Mouse (Mus musculus) frontal cortex, postnatal 25 days (tissue): Measurements from ENCODE around the gene Ehbp1.

ENCODE experiments used
- DNase-seq, 2 experiments: peaks; one replicate each; pipeline ENCODE4 v3.0.0; 2022; ENCODE audit warnings: low spot score in 2 of 2

Ehbp1 gene

DNA sequence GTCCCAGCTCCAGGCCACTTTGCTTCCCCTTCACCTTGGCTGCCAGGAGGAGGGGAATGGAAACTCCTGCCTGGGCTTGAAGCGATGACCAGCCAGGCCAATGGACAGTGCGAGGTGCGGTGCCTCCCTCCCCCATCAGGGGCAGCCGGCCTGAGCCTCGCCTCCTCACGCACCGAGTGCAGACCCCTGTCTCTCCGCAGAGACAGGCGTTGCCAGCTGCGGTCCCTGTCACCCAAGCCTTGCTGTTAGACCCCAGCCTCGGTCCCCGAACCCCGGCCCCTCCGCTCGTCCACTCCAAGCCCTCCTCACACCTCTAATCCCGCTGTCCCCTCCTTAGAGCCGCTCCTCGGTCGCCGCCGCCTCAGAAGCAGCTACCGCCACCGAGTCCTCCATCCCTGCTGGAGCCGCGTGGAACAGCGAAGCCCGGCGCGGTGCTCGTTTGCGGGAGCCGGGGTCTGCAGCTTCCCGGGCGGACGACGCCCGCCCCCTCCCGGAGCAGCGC is 55.7 kb downstream of the Ehbp1 start:
- peak; percentile 22 to 24 for DNase-seq

DNA sequence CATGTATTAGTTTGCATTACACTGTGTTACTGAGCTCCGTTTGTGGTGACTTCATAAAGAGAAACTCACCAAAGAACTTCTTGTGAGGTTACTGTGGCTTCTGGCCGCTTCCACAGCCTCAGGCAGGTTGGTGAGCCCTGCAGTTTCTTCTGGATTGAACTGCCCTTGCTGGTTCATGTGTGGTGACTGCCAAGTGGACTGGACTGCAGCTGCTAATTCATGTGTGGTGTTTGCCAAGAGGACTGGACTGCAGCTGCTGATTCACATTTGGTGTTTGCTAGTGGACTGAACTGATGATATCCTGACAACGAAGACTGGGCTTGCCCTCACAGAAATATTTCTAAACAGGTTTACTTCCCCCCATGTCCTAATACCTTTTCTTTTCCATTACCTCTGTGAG is 65.4 kb downstream of the Ehbp1 start:
- DNase-seq: no peak

DNA sequence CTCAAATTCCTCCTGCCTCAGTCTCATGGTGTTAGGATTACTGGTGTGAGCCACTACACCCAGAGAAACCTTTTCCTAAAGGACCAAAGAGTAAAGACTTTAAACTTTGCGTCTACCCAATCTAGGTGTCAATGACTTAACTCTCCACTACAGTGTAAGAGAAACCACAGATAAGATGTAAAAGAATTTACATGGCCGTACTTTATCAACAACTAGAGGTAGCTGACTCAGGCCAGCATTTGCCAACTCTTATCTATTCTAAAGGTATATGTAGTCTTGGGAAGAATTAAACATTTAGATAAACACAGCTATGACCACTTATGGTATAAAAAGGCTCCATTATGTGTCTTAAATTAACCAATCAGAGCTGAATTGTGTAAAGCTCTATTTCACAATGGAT is 67.9 kb downstream of the Ehbp1 start:
- no peak for DNase-seq

DNA sequence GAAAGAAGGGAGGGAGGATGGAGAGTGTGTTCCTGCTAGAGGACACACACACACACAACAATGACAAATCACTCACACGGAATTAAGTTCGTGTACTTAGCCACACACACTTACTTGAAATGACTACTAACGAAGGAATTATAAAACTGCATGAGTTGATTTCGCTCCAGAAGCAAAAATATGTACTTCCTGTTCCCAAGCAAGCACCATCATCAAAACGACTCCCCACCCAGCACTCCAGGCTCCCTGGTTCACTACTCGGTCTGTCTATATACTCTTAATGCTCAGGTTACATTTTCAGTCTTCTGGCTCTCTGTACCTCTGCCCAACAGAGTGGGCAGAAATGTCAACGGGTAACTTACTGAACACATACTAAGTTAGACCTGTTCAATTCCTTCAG is 68.7 kb downstream of the Ehbp1 start:
- DNase-seq: no peak

DNA sequence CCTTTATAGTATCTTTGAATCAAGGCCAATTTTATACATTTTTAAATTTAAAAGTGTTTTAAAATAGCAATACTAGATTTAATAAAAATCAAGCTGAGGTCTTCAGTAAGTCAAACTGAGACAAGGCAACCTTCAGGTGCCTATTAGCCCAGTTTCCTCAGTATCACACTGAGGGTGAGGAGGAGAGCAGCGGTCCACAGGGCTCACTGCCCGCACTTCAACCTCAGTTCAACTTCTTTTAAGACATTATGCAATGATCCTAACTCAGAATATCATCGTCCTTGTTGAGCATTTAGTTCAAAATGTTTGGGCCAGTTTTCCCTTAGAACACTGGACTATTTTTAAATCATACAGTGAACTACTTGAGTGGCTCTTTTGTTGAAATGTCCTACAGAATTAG is 70.2 kb downstream of the Ehbp1 start:
- DNase-seq: no peak

DNA sequence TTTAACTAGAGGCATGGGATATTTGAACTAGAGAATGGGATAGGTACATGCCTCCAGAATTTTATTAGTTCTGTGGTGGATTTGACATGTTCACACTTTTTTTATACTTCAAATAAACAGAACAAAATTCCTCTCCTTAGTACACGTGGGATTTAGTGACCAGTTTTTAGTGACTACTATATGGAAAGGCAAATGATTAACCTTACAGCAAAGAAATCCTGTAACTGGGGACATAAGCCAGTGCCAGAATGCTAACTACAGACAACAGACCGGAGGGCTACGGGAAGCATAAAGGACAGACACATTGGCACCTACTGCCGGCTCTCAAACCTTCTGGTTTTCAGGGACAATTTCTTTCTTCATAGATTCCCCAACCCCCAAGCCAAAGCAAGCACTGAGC is 72.4 kb downstream of the Ehbp1 start:
- no peak for DNase-seq

DNA sequence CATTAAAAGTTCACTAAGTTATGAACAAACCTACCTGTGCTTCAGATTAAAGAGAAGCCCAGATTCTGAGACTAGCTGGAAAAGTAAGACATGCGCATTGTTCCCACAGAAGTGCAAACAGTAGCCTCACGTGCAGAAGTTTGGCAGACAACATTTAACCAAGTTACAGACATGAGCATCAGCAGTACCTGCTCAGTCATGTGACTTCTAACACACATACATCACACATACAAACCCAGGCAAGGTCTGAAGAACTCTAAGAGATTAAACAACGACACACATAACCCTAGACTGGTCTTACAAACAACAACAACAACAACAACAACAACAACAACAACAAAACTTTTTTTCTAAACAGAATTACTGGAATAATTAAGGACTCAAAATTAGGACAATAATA is 72.9 kb downstream of the Ehbp1 start:
- no peak for DNase-seq

DNA sequence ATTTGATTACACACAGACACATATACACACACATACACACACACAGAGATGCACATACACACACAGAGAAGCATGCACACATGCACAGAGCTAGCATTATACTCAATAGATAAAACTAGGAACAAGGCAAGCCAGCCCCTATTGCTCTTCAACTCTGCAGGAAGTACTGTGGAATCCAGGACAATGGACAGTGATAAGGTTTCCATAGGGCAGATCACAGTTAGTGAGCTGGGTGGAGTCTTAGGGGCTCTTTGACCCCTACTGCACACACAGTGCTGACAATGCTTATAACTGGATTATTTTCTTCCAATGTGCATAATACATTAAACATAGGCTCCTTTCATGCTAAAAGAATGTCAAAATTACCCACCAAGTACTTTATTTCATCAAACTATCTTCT is 75.1 kb downstream of the Ehbp1 start:
- DNase-seq: no peak

DNA sequence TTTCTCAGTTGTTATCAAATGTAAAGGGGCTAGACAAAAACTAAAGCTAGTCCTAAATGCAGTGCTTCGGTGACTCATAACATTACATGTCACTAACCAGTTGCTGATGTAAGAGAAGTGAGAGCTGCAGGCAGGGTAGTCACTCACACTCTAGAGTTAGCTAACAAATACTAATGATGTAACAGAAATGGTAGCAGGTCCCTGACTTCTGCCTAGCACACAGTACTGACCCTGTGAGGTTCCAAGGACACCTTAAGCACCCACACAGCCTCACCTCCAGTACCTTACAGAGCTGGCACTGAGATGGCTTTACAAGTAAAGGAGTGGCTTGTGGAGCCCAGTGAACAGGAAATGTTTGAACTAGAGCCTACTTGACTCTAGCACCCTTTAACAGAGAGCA is 86.7 kb downstream of the Ehbp1 start:
- no peak for DNase-seq

DNA sequence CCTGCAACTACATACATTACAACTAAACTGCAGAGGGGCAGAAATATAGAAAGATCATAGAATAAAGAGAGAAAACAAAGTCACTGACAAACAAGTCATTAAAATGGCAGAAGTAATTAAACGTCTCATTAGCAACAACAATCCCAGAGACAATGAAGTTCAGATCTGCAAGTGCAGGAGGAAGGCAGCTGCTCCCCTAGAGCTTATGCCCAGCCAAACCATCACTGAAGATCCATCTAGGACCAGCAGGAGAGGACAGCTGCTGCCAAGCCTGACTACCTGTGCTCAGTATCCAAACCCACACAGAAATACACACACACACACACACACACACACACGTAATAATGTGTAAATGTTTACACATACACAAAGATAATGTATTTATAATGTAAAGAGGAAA is 92.7 kb downstream of the Ehbp1 start:
- no peak for DNase-seq

DNA sequence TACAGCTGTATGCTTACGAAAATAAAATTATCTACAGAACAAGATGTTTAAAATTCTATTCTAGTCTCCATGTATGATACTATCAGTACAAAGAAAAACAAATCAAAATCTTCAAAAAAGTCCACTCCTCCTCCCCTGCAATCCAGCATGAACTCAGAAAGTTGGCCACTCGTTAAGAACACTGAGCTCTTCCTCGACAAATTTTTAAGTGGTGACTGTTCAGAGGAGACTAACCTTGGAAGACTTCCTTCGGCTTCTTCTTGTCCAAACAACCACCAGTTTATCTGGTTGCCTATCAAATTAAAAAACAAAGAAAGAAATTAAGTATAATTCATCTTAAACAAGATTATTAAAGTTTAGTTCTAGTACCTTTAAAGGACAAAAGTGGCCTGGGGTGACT is 94.4 kb downstream of the Ehbp1 start:
- DNase-seq: no peak

DNA sequence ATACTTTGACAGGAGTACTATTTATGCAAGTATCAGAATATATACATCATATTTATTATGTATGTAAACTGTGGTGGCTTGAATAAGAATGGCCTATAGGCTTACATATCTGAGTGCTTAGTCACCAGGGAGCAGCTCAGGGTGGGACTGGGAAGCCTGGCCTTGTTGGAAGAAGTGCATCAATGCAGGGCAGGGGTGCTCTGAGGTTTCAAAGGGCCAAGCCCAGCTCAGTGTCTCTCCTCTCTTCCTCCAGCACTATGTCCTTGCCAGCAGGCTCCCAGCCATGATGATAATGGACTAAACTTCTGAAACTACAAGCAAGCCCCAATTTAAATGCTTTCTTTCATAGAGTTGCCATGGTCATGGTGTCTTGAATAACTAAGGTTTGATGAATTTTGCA is 95.0 kb downstream of the Ehbp1 start:
- DNase-seq: no peak

DNA sequence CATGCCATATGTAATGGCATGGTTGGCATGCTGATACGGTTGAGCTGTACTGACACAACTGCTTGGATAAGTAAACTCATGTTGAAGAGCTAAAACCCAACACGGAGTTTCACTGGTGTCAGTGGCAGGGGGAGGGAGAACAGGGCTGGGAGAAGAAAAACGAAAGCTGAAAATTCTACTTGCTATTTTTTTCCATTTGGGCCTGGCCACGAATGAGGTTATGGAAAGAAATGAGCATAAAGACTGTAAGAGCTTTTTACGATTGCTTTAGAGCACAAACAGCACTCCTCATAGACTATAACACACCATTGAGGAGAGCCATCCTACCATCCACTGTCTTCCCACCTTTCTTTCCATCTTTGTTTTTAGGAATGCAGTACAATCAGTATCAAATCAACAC is 106.5 kb downstream of the Ehbp1 start:
- no peak for DNase-seq

DNA sequence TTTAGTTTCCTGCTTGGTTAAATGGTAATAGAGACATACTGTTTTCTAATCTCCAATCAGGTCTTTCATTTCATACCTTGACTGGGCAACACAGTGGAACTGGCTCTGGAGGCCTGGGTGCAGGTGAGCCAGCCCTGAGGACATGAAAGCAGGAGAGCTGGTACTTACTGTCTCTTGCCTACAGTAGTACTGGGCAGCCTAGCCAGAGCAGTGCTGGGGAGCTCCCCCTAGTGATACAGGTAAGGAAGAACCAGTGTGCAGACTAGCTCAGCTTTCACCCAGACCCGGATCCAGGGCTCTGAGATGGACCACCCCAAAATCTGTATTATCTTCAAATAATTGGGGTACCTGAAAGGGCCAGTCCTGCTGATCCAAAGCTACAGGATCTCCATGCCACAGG is 107.4 kb downstream of the Ehbp1 start:
- DNase-seq: no peak

DNA sequence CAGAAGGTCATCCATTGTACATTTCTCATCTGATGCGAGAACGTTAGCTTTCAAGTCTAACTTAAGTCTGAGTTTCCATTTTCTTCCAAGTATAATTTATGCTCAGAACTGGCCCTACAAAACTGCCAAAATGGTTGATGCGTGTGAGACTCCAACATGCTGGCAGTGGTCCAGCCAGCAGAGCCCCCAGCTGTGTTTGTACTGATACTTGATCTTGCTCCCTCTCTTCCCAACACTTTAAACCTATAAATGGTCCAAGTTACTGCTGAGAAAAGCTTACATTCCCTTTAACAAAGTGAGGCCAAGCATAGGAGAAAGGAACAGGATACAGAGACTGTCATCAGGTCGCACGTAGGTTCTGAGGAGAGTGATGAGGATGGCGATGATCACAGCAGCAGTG is 111.2 kb downstream of the Ehbp1 start:
- DNase-seq: no peak

DNA sequence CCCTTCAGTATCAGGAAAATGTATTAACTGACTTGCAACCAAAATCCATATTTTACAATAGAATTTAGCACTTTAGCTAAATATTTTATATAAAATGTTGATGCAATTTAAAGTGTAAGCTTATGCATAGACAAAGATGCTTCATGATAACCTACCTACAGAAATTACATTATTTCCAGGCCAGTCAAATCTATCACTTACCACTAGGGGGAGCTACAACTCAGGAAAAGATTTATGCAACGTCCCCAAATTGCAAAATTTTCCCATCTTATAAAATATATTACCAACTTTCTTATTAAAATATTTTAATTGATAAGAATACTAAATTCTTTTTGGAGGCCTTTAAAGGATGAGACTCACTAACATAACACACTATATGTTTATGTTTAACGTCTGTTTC is 116.5 kb downstream of the Ehbp1 start:
- no peak for DNase-seq

DNA sequence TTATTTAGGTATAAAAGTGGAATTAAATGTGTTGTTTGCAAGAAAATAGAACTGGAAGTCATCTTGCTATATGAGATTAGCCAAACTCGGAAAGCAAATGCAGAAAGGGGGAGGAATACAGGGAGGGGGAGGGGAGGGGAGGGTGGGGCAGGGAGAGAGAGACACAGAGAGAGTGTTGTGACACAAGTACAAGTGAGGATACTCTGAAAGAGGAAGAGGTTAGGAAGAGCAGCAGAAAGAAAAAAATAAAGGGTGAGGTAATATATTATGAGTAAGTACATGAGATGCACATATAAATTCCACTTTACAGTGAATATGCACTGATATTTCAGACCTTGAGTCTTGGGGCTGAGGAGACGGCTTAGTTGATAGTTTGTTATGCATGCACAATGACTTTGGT is 123.9 kb downstream of the Ehbp1 start:
- DNase-seq: no peak

DNA sequence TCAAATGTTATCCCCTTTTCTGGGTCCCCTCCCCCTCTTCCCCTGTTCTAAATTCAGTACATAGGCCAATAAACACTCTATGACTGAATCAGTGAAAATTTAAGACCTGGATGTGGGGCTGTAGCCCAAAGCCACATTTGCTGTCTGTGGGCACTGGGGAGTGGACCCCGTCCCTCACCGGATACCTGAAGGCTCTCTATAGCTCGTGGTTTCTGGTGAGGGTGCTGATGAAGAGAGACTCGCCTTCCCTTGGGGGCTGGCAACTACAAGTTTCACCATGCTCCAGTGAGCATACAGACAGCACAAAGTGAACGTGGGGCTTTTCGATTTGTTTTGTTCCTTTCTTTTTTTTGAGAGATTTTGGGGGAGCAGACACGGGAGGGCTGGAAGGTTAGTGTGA is 125.2 kb downstream of the Ehbp1 start:
- DNase-seq: no peak

DNA sequence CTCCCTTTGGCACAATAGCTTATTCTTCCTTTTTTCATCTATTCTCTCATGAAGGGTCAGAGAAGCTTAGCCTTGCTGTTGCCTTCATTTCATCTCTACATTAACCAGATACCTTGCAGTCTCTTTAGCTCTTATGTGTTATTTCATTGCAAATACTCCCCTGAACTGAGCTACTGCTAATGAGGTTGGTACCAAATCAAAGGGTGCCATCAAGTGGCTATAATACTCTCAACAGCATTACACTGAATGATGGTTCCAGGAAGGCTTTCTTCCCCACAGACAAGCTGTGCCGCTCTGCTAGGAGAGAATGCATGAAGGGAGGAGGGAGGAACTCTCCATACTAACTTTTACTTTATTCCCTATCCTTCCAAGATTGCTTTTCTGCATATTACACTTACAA is 135.5 kb downstream of the Ehbp1 start:
- DNase-seq: no peak

DNA sequence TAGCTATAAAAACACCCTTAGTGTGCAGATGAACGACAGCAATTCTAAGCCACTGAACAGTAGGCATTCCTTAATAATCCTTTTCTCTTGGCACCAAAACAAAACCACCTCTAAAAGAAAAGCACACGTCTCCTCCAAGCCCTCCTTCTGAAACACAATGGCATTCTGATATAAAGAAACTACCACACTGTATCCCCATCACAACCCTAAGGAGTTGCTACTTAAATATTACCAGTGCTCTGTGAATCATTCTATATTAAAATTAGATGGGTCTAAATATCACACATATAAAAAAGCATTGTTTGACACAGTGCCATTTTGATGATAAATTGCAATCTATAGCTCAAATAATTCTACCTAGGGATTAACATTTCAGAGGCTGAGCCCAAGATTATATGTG is 135.9 kb downstream of the Ehbp1 start:
- no peak for DNase-seq

DNA sequence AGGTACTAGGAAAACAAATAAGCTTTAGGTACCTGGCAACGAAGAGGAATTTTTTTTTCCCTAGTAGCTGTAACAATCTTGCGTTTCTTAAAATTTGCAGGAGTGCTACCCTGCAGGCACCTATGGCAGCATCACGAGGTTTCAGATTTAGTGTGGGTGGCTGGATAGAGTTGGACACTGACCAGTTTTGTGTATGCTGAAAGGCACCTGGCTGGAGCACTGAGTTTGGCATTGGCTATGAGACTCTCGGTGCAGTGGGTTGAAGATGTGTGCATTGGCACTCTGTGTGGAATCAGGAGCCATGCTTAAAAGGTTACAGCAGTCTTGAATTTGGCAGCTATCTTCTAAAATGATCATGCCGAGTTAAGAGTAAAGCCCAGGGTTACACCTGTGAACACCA is 138.7 kb downstream of the Ehbp1 start:
- no peak for DNase-seq

DNA sequence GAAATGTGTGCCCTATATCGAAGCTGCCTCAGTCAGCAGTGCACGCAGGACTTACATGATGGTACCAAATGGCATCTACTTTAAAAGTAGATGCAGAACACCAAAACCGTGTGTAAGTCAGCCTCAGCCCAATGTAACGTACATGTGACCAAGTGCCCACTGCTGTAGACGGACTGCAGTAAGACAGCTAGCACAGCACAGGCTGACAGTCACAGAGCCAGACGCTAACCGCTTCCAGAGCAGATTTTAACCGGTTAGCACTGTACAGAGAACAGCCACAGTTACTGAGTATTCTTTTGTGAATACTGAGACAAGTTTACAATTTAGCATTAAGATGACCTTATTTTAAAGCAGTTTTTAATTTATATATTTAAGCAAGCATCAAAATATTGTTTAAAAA is 141.0 kb downstream of the Ehbp1 start:
- no peak for DNase-seq

DNA sequence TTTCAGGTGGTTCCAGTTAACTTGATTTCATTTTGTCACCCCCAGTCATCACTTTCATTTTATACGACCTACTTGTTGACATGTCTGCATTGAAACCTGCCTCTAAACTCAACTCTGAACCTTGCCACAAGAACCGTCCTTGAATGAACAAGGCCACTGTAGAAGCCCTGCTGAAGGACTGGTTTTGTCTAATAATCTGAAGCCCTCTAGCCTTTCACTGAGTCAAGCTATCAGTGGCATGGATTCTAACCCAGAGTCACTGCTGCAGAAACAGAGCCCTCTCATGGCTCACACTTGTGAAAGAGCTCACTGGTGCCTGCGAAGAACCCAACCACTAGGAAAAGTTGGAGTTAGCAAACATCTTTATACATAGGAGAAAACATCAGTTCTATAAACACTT is 142.2 kb downstream of the Ehbp1 start:
- no peak for DNase-seq

DNA sequence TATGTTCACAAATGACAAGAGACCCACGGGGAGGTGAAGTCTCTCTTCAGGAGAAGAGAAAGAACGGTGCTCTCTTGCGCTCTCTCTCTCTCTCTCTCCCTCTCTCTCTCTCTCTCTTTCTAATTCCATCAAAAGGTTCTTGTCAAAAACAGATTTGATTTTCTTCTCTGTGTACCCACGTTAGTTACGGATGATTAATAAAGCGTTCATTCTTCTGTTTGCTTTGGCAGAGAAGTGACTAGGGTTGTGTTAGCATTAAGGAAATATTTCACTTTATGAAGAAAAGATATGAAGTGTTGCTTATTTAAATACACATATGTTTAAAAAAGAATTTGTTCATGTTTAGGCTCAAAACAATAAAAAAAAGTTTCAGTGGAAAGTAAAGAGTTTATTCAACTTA is 143.7 kb downstream of the Ehbp1 start:
- DNase-seq: no peak

DNA sequence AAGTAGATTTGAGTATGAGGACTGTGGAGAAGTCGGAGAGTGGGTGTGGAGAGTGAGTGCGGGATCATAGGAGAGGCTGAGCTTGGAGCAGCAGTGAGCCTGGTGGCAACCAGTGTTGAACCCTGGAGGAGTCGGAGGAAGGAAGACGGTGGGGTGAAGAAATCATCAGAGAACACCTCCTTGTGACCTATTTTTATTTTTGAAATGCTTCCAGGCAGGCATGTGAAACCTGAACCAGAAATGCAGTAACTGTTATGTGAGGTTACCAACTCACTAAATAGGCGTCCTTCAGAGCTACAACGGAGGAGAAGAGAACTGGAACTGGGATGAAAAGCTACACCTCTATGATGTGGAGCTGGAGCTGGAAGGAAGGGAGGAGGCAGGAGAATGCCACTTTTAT is 144.2 kb downstream of the Ehbp1 start:
- DNase-seq: no peak
